Mouse (Mus musculus) spleen, adult 2 months (tissue): Measurements from ENCODE around the gene Ppp1r12a. TPM values are rescaled to one million over a fixed set of nuclear protein-coding genes. Genes with fewer than 3 reads are reported as not detected.
A peak's percentile ranks its signal among the peaks of the same experiment; 100 is the strongest.

Experiments used
- DNase-seq, 2 experiments: peaks; one replicate each; pipeline versions ENCODE4 v3.0.0 to v3.0.0-alpha.2; 2012 to 2021; ENCODE audit warnings: low spot score in 2 of 2, low read depth in 1 of 2
- H3K27ac ChIP-seq: fragments of 200-500 bp; 2 replicates; pipeline ENCODE4 v1.5.1; 2012; ENCODE audit warnings: low read length, inconsistent platforms; ENCODE audit not compliant: insufficient read depth
- H3K27me3 ChIP-seq: fragments of 200-500 bp; 2 replicates; pipeline ENCODE4 v1.6.1; 2012; ENCODE audit warnings: mild to moderate bottlenecking, moderate library complexity, low read length, inconsistent platforms; ENCODE audit not compliant: control insufficient read depth, insufficient read depth
- H3K36me3 ChIP-seq: fragments of 200-500 bp; 2 replicates; pipeline ENCODE4 v1.6.1; 2012; ENCODE audit warnings: mild to moderate bottlenecking, low read length, inconsistent platforms; ENCODE audit not compliant: control insufficient read depth, insufficient read depth
- H3K4me1 ChIP-seq: fragments of 200-500 bp; 2 replicates; pipeline ENCODE4 v1.6.1; 2011; ENCODE audit warnings: inconsistent platforms; ENCODE audit not compliant: control insufficient read depth, insufficient read depth, insufficient read length
- H3K4me3 ChIP-seq: fragments of 200-500 bp; 2 replicates; pipeline ENCODE4 v1.5.1; 2011; ENCODE audit warnings: mild to moderate bottlenecking, inconsistent platforms; ENCODE audit not compliant: insufficient read depth, insufficient read length; ENCODE audit errors: extremely low read depth
- CTCF ChIP-seq: fragments of 200-500 bp; IDR thresholded peaks from 2 replicates; pipeline ENCODE4 v1.5.1; 2011; ENCODE audit warnings: mild to moderate bottlenecking, inconsistent platforms; ENCODE audit not compliant: insufficient read depth, insufficient read length, insufficient replicate concordance; ENCODE audit errors: extremely low read depth
- POLR2A ChIP-seq: fragments of 200-500 bp; IDR thresholded peaks from 2 replicates; pipeline ENCODE4 v1.6.1; 2011; ENCODE audit warnings: low read depth, low read length, inconsistent platforms
- WGBS: fragments of 180-500 bp; shearing (Covaris S2); methylation state at CpG from one replicate; pipeline ENCODE4 v1.1.7; 2018; 5-methylcytosine and 5-hydroxymethylcytosine counted together
- polyA plus RNA-seq: library from polyadenylated mRNA; depleted of rRNA; stranded (reverse); fragments of >200 nt; gene quantifications from 2 replicates; pipeline ENCODE4 v1.2.3, GENCODE M21; 2012

Ppp1r12a gene
- polyA plus RNA-seq, 1 experiment, result 13.6 TPM

GRCm38 (mm10) chr10:108293620-108294195, 131.7 kb downstream of the Ppp1r12a start:
- H3K27ac ChIP-seq, result no peak overlapping the region
- H3K4me3 ChIP-seq, result no peak overlapping the region
- WGBS, result 93% methylated on average over 16 of the region's 16 CpGs
- H3K27me3 ChIP-seq, result no peaks in the 10 kb centered on the region
- no peak for DNase-seq
- TF ChIP-seq CTCF, result no peak
- no peak for TF ChIP-seq POLR2A
- no peaks in the 10 kb centered on the region for H3K4me1 ChIP-seq
- H3K36me3 ChIP-seq, result no peaks in the 10 kb centered on the region

DNA sequence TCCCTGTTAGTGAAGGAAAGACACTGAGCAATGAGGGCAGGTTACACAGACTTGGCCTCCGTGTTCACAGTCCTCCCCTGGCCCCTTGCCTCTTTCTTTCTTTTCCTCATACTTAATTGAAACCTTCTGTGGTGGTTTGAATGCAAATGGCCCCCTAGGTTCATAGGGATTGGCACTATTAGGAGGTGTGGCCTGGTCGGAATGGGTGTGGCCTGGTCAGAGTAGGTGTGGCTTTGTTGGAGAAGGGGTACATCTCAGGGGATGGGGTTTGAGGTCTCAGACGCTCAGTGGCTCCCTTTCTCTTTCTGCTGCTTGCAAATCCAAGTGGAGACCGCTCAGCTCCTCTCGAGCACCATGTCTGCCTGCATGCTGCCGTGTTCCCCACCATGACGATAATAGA, 132.8 kb downstream of the Ppp1r12a start:
- Histone ChIP-seq H3K27me3 (no peaks in the 10 kb centered on the region), H3K4me3 (no peak overlapping the region), H3K27ac (no peak overlapping the region), H3K36me3 (no peaks in the 10 kb centered on the region), H3K4me1 (no peaks in the 10 kb centered on the region)
- no peak for TF ChIP-seq POLR2A
- TF ChIP-seq CTCF, result no peak
- 88% methylated on average over 7 of the region's 7 CpGs for WGBS
- DNase-seq, result no peak

DNA sequence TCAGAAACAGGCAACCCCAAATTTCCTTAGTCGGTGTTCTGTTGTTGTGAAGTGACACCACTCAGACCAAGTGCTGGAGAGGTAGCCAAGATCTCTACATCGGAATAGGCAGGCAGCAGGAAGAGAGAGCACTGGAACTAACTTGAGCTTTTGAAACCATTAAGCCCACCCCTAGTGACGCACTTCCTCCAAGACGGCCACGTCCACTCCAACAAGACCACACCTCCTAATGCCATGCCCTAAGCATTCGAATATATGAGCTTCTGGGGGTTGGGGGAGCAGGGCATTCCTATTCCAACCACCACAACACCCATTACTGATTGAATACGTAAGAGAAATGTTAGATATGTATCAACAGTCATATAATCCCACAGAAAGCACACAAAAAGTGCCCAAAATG, 134.5 kb downstream of the Ppp1r12a start:
- Histone ChIP-seq H3K27ac (no peak overlapping the region), H3K27me3 (no peaks in the 10 kb centered on the region), H3K36me3 (no peaks in the 10 kb centered on the region), H3K4me1 (no peaks in the 10 kb centered on the region), H3K4me3 (no peak overlapping the region)
- DNase-seq, result no peak
- 88% methylated on average over 7 of the region's 7 CpGs for WGBS
- TF ChIP-seq CTCF (no peak), POLR2A (no peak)

- 91% methylated on average over 13 of the region's 13 CpGs for WGBS
- H3K4me1 ChIP-seq, result no peaks in the 10 kb centered on the region
- DNase-seq, result no peak
- no peak for TF ChIP-seq CTCF
- no peak for TF ChIP-seq POLR2A
- no peak overlapping the region for H3K27ac ChIP-seq
- H3K36me3 ChIP-seq, result no peaks in the 10 kb centered on the region
- H3K27me3 ChIP-seq, result no peaks in the 10 kb centered on the region
- no peak overlapping the region for H3K4me3 ChIP-seq
These were observed 136.3 kb downstream of the Ppp1r12a start for GRCm38 (mm10) chr10:108298261-108298660.

DNA sequence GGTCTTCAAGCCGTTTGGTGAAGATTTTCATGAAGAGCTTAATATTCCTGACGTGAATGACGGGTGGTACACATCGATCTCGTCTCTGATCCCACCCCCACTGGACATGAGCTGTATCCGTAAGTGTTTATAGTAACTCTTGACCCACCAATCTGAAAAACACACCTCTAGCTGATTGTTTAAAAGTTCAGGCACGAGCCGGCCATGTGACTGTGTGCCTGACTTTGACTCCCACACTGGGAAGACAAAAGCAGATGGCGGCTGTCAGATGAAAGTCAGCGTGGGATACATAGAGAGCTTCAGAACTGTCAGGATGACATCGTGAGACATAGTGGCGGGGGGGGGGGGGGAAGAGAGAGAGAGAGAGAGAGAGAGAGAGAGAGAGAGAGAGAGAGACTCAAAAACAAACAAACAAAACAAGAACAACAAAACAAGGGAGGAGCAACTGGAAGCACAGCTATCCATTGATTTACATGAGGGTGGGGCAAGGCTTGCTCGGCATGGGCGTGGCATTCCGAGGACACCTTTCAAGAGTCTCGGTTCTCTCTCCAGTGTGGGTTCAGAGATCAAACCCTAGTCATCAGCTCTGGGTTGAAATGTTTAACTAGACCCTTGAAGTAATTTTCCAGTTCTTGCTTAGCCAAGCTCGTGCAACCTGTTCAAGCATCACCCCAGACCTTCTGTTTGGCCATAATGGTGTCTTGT, 137.0 kb downstream of the Ppp1r12a start:
- WGBS, result 87% methylated on average over 17 of the region's 17 CpGs
- H3K4me1 ChIP-seq, result no peaks in the 10 kb centered on the region
- H3K27me3 ChIP-seq, result no peaks in the 10 kb centered on the region
- DNase-seq, result no peak
- TF ChIP-seq CTCF (no peak), POLR2A (no peak)
- no peak overlapping the region for H3K4me3 ChIP-seq
- H3K27ac ChIP-seq, result no peak overlapping the region
- no peaks in the 10 kb centered on the region for H3K36me3 ChIP-seq

DNA sequence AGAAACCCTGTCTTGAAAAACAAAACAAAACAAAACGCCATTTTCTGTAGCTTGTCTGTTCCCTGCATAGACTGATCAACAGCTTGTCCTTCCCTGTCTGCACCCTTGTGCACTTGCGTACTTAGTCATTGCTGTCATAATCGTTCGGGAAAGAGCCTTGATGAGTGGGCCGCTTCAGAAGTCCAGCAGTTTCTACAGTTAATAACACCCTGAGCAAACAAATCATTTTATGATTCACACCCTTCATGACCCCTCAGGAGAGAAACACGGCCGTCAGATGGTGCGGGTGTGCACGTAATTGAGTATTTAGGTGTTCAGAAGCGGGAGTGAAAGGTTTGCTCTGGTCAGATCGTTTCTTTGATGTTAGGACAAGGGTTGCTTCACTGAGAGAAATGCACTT, 137.8 kb downstream of the Ppp1r12a start:
- WGBS, result 79% methylated on average over 11 of the region's 11 CpGs
- Histone ChIP-seq H3K4me3 (no peak overlapping the region), H3K4me1 (no peaks in the 10 kb centered on the region), H3K36me3 (no peaks in the 10 kb centered on the region), H3K27ac (no peak overlapping the region), H3K27me3 (no peaks in the 10 kb centered on the region)
- TF ChIP-seq CTCF (no peak), POLR2A (no peak)
- DNase-seq, result no peak

DNA sequence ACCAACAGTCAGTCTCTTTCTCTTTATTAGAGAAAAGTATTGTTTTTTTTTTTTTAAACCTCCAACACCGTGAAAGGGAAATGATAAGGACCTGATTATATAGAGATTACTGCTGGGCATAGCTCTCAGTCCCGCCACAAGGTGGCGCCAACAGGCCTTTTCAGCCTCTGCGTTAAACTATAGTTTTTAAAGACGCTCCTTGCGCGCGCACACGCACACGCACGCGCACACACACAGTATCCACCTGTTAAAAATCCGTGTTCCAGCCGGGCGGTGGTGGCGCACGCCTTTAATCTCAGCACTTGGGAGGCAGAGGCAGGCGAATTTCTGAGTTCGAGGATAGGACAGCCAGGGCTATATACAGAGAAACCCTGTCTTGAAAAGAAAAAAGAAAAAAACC, 138.8 kb downstream of the Ppp1r12a start:
- no peaks in the 10 kb centered on the region for H3K27me3 ChIP-seq
- no peaks in the 10 kb centered on the region for H3K36me3 ChIP-seq
- peak; percentile 22 to 46 for DNase-seq
- no peak overlapping the region for H3K4me3 ChIP-seq
- peak; percentile 63; the same call in 1 of the 2 replicates for TF ChIP-seq CTCF
- TF ChIP-seq POLR2A, result no peak
- no peaks in the 10 kb centered on the region for H3K4me1 ChIP-seq
- 8% methylated on average over 19 of the region's 19 CpGs for WGBS
- H3K27ac ChIP-seq, result no peak overlapping the region

DNA sequence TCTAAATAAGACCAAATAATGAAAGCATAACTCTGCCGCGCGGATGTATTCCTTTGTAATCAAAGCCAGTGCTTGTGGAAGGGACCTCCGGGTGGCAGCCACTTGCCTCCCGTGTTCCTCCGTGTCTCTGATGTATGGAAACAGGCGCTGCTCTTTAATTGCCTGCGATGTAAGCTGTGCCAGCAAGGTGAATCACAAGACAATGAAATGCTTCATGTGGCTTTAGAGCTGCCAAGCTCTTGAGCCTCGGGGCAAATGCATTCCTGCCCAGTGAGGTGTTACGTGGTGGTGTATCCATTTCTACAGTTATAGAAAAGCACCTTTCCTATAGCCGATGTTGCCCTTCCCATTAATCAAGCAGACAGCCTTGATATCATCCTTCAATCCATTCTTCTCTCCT, 145.8 kb downstream of the Ppp1r12a start:
- DNase-seq, result no peak
- WGBS, result 90% methylated on average over 11 of the region's 11 CpGs
- TF ChIP-seq POLR2A, result no peak
- no peak for TF ChIP-seq CTCF
- Histone ChIP-seq H3K27ac (no peak overlapping the region), H3K27me3 (no peaks in the 10 kb centered on the region), H3K4me3 (no peak overlapping the region), H3K36me3 (no peaks in the 10 kb centered on the region), H3K4me1 (no peaks in the 10 kb centered on the region)
